Mouse (Mus musculus): ENCODE measurements around the gene Batf.

DNA sequence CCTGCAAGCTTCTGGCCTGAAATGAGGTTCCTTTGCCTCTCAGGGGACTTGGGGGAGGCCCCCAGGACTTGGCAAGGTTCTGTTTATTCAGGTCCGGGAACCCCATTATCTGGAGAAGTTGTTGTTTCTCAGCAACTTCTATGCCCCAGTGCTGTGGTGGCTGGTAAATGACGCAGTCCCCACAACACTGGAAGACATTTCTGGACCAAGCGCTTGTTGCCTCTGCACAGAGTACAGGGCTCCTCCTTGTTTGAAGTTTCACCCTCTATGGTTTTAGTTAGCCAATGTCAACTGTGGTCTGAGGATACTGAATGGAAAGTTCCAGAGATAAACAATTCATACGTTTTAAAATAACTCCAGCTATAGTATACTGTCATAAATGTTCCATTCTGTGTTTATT is 20.4 kb downstream of the Batf start:
- TF ChIP-seq CTCF (IDR thresholded peaks at IDR 0.05; ENCODE audit: insufficient read depth, low read depth, low read length) (no peak), POLR2A (IDR thresholded peaks at IDR 0.05; ENCODE audit: insufficient read depth, low read depth, low read length) (no peak)
